Mouse (Mus musculus): ENCODE data around the gene Sgms1.

DNA sequence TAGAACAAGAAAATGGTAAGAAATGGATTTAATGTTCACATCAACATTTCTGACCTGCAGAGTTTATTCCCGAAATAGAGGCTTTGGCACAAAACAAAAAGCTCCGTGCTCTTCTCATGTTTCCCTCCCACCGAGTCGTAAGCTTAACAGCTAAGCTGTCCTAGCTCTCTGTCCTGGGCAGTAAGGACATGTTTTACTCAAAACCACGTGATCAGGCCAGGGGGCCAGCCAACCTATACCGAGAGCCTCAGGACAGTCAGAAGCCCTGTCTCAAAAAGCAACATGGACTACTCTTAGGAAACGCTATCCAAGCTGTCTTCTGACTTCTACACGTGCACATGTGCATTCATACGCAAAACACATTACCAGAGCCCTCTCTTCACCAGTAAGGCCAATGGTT, 23.1 kb downstream of the Sgms1 start:
- no peak for TF ChIP-seq CTCF (IDR thresholded peaks at IDR 0.05; ENCODE audit: low read depth, low read length)
- no peak for TF ChIP-seq POLR2A (IDR thresholded peaks at IDR 0.05; ENCODE audit: borderline replicate concordance, low read depth, low read length)
